Mouse (Mus musculus) embryo, embryonic 10 days (tissue): ENCODE data around the gene Gnaq.
"Not testable (repeated sequence)": the region's sequence is repeated elsewhere in the genome, so short reads cannot be mapped to it uniquely, and the experiment has no call there.

ENCODE experiments used
- DNase-seq: peaks from one replicate; pipeline ENCODE4 v3.0.0-alpha.2; 2015; ENCODE audit warnings: low spot score

Gene Gnaq

GRCm38 (mm10) chr19:16260435-16260832 is 127.8 kb downstream of the Gnaq start:
- DNase-seq = peak; percentile 40

DNA sequence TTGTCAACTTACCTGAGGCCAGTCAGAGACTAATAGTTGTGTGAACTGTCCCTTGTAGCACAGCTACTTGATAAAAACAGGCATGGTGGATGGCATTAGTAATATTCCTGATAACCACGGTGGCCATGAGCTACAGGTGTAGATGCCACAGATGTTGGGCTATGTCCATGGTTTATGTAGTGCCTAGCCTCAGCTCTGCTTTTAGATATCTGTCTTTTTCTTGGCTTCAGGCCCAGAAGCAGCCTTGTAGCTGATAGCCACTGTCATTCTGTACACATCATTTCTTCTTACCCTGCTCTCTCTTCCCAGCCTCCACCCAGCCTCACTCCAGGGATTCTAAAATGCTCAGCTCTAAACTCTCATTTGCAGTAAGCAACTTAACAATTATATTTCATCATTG is 128.3 kb downstream of the Gnaq start:
- no peak for DNase-seq

- DNase-seq = no peak
Observed at GRCm38 (mm10) chr19:16261631-16262030, 129.0 kb downstream of the Gnaq start.

GRCm38 (mm10) chr19:16262340-16262739 is 129.7 kb downstream of the Gnaq start:
- DNase-seq = no peak

DNA sequence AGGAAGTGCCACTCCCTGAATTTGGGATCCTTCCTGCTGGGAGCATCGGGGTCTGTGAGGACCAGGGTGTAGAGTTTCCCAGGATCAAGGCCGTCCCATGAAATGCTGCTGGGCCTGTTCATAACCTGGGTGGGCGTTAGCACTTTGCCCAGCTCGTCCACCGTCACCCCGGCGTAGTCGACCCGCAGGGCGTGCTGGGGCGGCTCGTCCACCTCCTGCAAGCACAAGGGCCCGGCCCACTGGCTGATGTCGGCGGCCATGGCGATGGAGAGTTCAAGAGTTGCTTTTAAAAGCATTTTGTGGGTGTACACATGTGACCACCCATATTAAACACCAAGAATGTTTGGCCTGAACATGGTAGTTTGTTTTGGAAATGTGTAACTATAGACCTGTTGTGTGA is 134.7 kb downstream of the Gnaq start:
- DNase-seq = not testable (repeated sequence)

DNA sequence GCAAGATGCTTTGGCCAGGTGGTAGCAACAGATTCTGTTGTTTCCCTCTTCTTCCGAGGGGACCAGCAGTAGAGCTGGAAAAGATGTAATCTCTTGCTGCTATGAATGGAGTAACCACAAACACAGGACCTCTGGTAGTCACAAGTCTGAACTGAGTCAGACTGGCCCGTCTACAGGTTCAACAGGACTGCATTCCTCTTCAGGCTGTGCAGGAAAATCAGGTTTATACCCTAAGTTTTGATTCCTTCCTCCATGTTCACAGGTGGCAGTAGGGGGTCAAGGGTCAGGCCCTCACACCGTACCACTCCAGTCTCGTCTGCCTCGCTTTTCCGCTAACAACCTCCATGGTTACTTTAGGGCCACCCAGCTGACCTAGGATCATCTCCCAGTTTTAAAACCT is 137.6 kb downstream of the Gnaq start:
- no peak for DNase-seq

DNA sequence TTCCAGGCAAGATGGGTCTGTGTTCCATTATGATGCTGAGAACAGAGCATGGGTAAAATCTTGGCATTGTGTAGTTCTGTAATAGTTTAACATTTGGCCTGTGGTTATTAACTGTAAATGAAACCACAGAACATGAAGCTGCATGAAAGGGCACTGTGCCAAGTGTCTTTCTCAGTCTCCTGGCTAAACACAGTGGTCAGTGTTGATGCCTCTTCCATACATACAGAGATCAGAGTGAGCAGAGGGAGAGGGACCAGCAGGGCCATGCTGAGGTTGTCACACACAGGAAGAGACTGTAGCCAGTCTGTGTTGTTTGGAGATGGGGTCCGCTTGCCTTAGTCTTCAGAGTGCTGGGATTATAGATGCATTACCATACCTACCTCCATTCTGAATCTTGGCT is 138.4 kb downstream of the Gnaq start:
- no peak for DNase-seq

DNA sequence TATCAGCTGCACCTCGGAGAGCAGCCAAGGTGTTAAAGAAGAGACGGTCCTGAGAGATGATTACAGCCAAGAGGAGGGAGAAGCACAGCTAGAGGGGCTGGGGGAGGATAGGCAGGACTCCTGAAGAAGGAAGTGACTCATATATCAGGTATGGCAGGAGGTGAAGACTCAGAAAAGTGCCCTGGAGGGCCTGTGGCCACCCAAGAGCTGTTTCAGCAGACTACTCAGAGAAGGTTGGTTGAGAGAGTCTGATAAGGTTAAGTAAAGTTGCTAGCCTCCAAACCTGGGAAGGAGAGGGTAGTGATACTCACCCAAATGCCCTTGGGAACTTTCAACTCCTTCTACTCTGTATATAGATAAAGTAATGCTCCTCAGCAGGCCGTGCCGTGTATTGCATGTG is 140.4 kb downstream of the Gnaq start:
- no peak for DNase-seq

GRCm38 (mm10) chr19:16280231-16280630 is 147.6 kb downstream of the Gnaq start:
- no peak for DNase-seq

DNA sequence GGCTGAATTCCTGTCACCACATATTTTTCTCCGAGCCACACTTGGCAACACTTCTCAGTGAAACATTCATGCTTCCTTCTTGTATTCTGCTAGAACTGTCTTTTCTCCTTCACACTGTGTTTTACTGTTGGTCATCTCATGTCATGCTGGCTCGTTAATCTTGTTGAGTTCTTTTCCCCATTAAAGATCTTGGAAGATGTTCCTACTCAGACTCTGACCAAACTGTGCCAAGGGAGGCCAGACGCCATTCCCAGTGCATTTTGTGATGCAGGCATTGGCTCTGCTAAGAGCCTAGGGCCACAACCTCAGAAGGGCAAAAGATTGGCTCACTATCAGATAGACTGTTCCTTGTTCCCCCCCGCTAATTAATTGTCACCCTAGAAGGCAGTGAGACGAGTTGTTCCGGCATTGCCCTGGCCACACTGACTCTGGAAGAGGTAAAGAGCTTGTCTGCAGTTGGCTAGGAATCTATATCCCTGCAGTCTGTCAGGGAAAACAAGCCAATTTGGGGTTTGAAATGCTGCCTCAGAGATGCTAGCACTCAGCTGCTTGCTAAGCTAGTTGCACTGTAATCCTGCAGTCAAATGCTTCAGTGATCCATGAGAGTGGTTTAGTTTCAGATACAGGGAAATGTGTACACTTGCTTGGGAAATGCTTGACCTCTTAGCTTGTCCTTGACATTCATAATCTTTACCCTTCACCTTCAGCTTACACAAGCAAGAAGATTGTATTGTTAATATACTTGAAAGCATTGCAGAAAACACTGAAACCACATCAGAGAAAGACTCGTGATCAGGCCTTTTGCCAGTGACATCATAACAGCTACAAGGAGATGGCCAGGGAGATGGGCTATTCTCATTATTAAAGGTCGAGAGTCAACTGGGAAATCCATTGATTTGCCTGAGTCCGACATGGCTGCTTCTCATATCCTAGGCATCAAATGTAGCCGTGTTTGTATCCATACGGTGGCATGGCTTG is 152.7 kb downstream of the Gnaq start:
- DNase-seq = no peak

- DNase-seq = no peak
Observed at GRCm38 (mm10) chr19:16286451-16287175, 154.0 kb downstream of the Gnaq start.

DNA sequence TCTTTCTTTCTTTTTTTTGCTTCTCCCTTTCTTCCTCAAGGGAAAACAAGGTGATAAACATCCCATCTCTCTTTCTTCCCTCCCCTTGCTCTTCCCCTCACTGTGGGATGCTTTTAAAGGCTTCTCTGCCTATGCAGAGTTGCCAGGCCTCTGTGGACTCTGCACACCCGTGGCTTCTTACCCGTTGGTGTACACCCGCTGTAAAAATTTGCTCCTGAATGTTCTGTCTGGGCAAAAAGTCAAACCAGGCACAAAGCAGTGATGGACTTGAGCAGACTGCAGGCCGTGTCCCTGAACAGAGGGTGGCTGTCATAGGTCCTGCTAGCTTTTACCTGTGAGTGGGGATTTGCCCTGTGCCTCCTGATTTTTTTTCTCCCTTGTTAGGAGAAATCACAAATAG is 154.7 kb downstream of the Gnaq start:
- no peak for DNase-seq

DNA sequence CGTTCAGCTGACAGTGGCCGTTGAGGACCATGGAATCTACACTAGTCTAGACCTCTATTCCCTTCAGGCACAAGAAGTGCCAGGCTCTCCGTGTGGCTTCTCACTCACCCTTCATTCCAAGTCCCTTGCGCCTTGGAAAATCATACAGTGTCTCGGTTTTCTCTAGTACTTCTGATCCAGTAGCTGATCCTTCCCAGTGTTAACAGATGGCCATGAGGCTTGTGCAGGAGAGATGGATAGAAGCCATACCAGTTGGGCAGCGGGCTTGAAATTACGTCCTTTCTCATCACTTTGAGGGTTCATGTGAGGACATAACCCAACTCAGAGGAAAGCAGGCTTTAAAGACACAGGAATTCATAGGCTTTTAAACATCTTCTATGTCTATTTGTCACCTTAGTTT is 155.3 kb downstream of the Gnaq start:
- DNase-seq = no peak

DNA sequence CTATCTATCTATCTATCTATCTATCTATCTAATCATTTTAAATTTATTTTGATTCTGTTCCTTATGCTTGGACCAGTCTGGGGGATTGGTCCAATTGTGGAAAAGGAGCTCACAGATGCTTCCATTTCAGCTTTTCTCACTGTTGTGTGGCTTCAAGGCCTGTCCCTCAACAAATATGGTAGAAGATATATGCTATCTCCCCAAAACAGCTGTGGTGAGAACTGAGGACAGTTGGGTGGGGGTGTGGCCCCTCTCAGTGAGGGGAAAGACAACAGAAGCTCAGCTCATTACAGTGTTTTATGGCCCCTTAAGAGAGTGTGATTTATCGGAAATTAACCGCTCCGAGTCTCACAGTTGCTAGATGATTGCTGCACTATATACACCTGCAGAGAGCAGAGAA is 158.5 kb downstream of the Gnaq start:
- no peak for DNase-seq

DNA sequence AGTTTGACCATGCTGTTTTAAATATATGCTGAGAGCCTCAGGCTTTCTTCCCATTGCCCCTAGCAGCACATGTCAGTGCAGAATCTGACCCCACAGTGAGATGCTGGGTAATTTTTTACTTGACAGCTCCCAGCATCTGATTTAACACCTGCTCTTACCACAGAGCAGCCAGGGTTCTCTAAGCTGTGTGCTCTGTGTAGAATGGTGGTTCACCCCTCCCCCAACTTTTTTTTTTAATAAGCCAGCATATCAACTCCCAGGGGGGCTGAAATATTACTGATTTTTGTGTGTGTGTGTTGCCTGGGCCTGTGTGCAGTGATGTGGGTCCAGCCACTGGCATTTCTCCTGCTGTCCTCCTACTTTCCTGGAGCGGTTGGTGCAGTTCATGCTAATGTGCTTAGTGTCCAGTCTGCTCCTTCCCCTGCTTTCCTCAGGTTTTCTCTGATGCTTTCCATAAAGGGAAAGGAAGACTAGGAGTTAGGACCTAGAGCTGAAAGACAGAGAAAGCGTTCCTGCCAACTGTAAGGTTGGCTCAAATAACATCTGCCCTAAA is 159.5 kb downstream of the Gnaq start:
- DNase-seq = no peak

GRCm38 (mm10) chr19:16292978-16293377 is 160.3 kb downstream of the Gnaq start:
- no peak for DNase-seq

GRCm38 (mm10) chr19:16300413-16300812 is 167.8 kb downstream of the Gnaq start:
- DNase-seq = no peak

GRCm38 (mm10) chr19:16301336-16301735 is 168.7 kb downstream of the Gnaq start:
- no peak for DNase-seq

- DNase-seq = no peak
Observed at GRCm38 (mm10) chr19:16309031-16309430, 176.4 kb downstream of the Gnaq start.

DNA sequence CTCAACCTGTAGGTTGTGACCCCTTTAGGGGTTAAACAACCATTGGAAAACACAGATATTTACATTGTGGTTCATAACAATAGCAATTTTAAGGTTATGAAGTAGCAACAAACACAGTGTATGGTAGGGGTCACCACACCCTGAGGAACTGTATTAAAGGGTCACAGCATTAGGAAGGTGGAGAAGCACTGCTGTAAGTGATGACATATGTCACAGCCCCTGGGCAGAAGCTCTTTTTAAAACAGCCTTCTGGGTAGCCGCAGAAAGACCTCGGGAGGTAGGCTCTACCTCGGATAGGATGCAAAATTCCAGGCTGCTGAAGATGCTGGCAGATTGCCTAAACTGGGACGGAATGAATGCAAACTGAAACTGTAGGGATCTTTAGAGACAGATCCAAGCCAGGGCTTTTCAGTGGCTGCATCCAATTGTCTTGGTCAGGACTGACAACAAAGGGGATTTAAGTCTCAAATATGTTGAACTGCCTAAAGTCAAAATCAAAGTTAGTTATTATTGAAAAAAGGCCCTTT is 181.7 kb downstream of the Gnaq start:
- no peak for DNase-seq

- no peak for DNase-seq
Observed at GRCm38 (mm10) chr19:16315525-16315924, 182.9 kb downstream of the Gnaq start.

DNA sequence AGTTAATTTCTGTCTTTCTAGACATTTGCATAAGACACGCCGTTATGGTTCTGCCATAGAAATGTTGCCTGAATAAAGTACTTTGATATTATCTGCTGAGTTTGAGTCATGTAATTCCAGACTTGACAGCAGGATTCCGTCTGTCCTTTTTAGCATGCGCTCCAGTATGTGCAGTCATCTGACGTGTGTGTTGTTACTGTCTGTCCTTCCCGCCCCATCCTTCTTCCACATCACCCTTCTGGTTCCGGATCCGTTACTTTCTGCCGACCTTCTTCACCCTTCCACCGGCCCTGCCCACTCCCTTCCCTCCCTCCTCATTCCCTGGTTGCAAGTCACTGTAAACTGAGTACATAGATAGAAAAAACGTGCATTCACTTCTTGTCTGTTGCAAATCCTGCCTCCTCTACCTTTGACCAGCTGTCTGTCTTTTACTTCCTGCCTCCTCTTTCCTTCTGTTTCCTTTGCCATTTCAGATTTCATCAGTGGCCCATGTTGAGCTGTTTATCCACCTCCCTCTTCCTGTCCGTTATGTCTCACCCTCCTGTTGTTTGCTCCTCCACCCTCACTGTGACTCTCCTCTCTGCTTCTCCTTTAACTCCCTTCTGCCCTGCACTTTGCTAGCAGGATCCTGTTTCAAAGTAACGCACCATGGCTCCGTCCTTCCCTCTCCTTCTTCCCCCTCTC is 185.6 kb downstream of the Gnaq start:
- no peak for DNase-seq
